Mouse (Mus musculus): ENCODE data around the gene Il12rb1. TPM values are rescaled to one million over a fixed set of nuclear protein-coding genes. Genes with fewer than 3 reads are reported as not detected.

Il12rb1 gene
- total and polyA plus RNA-seq, 2 experiments from 2014 or later = not detected

DNA sequence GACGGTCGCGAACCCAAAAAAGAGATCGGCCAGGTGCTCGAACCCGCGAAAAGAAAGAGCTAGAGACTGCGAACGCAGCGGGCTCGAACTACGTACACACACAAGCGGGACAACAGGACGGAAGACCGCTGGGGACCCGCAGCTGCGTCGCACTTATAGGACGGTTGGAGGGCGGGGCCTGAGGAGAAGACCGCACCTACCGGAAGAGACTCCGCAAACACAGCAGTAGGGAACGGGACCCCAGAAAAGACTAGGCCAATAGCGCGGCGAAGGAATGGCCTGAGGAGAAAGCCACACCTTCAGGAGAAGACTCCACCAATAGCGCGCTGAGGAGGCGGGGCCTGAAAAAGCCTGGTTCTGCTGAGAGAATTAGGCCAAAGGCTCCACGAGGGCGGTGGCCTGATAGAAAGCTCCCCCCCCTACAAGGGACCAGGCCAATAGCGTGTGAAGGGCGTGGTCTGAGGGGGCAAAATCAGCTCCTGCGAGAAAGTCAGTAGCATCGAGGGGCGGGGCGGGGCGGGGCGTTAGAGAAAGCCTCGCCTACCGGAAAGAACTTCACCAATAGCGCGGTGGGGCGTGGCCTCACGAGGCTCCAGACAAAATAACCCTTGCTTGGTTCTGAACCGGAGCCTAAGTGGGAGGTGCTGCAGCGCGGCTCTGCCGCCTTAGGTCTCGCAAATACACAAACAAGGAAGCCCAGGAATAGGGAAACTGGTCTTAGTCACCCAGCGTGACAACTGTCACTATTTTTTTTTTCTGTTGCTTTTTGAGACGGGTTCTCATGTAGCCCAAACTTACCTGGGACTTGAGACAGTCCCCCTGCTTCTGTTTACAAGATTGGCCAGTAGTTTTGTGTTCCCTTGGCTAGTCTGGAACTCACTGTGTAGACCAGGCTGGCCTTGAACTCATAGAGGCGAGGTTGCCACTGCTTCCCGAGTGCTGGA is 31.4 kb downstream of the Il12rb1 start, which contains the start of gene Arrdc2:
TSS of gene Arrdc2 (minus strand) at position 313 of the 944 bp plus-strand sequence.
- H3K4me1 ChIP-seq (ENCODE audit: insufficient read depth, low read length) = 0 out of 2 replicates have a peak, but pooled peaks cover 6% of the 10 kb centered on the region
- H3K27me3 ChIP-seq (ENCODE audit: insufficient read depth, low read length) = no peaks in the 10 kb centered on the region
- peak within 1 kb of the TSS; percentile 82 for H3K4me2 ChIP-seq (ENCODE audit: low read depth, low read length)
- peak within 1 kb of the TSS; percentile 93 for H3K27ac ChIP-seq
- 3% methylated on average over 55 of the region's 55 CpGs for WGBS
- TF ChIP-seq CTCF (IDR thresholded peaks at IDR 0.05; ENCODE audit: low read depth) = peak; percentile 5; the same call in 1 of the 2 replicates
- H3K9ac ChIP-seq (replicated peaks; ENCODE audit: low read length) = peak within 1 kb of the TSS; percentile 63
- no peaks in the 10 kb centered on the region for H3K9me3 ChIP-seq (ENCODE audit: low read length)
- H3K4me3 ChIP-seq (ENCODE audit: low read length) = peak within 1 kb of the TSS; percentile 57
- no peaks in the 10 kb centered on the region for H3K36me3 ChIP-seq (ENCODE audit: insufficient read depth, low read length)
- ATAC-seq (peak; percentile 98), DNase-seq (ENCODE audit: low spot score) (peak; percentile 100)

DNA sequence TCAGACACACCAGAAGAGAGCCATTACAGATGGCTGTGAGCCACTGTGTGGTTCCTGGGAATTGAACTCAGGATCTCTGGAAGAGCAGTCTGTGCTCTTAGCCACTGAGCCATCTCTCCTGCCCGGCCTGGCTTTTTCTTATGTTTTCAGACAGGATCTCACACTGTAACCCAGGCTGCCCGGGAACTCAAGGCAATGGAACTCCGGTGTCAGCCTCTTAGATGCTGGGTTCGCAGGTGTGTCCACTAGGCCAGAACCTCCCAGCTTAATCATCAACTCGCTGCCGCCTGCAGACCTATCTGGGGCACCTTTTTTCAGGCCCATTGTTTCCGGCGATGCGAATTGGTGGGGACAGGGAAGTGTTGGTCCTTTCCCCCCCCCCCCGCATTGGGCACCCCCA is 32.3 kb downstream of the Il12rb1 start:
- ATAC-seq = no peak

DNA sequence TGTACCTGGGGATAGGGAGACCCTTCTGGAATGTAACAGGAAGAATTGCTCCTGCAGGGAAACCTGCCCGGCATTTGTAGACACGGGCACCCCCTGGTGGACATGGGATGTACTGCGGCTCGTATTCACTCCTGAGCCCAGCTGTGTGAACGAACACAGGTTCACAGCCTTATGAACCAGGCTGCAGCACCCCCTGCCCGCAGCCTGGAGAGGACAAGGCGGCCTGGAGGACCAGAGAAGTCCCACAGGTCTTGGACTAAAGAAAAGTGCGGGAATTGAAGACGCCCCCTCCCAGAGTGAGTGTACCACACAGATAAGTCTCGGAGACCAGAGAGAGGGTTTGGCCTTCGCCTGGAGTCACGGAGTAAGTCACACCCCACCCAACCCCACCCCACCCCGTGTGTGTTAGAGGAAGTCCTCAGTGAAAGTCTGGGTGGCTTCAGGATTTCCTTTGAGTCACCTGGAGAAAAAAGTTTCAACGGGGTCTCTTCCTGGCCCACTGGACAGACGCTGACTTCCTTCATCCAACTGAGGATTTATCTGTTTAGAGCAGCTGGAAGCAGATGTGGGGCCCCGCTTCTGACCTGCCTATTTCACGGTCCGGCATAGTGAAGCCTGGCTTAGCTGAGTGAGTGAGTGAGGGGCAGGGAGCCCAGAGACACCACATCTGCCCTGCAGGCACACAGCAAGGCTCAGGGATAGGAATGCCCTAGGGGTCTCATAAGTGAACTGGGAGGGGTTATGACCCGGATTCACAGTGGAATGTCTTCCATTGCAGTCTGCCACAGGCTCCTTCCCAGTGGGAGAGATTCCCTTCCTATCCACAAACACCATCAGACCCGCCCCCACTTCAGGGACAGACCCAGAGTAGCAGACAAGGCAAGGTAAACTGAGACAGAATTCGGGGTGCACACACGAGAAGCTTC is 33.2 kb downstream of the Il12rb1 start:
- no peak overlapping the region for H3K27ac ChIP-seq
- no peak overlapping the region for H3K4me3 ChIP-seq (ENCODE audit: low read length)
- H3K27me3 ChIP-seq (ENCODE audit: insufficient read depth, low read length) = no peaks in the 10 kb centered on the region
- H3K4me2 ChIP-seq (ENCODE audit: low read depth, low read length) = no peak overlapping the region
- peak; percentile 96 for TF ChIP-seq CTCF (IDR thresholded peaks at IDR 0.05; ENCODE audit: low read depth)
- 39% methylated on average over 22 of the region's 22 CpGs for WGBS
- no peak overlapping the region for H3K9ac ChIP-seq (replicated peaks; ENCODE audit: low read length)
- DNase-seq (ENCODE audit: low spot score) = peak; percentile 89
- H3K4me1 ChIP-seq (ENCODE audit: insufficient read depth, low read length) = 0 out of 2 replicates have a peak, but pooled peaks cover 6% of the 10 kb centered on the region
- no peak for ATAC-seq
- H3K9me3 ChIP-seq (ENCODE audit: low read length) = no peaks in the 10 kb centered on the region
- H3K36me3 ChIP-seq (ENCODE audit: insufficient read depth, low read length) = no peaks in the 10 kb centered on the region

More for the DNA sequence above, 32.3 kb downstream of the Il12rb1 start:
- DNase-seq (ENCODE audit: low spot score) = no peak
- Histone ChIP-seq H3K36me3 (ENCODE audit: insufficient read depth, low read length) (no peaks in the 10 kb centered on the region), H3K4me1 (ENCODE audit: insufficient read depth, low read length) (0 out of 2 replicates have a peak, but pooled peaks cover 6% of the 10 kb centered on the region), H3K9me3 (ENCODE audit: low read length) (no peaks in the 10 kb centered on the region), H3K27me3 (ENCODE audit: insufficient read depth, low read length) (no peaks in the 10 kb centered on the region), H3K27ac (0 out of 2 replicates have a peak overlapping the region, but pooled peaks have one; percentile 54), H3K9ac (replicated peaks; ENCODE audit: low read length) (no peak overlapping the region), H3K4me3 (ENCODE audit: low read length) (no peak overlapping the region), H3K4me2 (ENCODE audit: low read depth, low read length) (no peak overlapping the region)
- WGBS = 57% methylated on average over 10 of the region's 10 CpGs
- TF ChIP-seq CTCF (IDR thresholded peaks at IDR 0.05; ENCODE audit: low read depth) = no peak

DNA sequence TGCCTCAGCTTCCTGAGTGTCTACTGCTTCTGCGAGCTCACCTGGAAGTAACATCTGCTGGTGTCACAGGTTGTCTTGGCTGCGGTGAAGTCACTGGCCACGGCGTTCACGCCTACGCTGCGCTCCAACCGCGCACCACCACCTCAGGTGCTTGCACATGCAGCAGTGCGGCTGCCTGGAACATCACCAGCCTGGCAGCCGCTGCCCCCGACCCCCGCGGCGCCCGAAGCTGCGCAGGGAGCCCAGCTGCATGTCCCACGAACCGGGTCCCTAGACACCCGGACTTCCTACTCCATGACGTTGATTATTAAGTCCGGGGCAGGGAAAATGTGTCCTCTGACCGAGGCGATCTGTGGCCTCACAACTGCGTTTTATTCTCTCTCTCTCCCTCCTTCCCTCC is 34.2 kb downstream of the Il12rb1 start:
- Histone ChIP-seq H3K27ac (no peak overlapping the region), H3K4me3 (ENCODE audit: low read length) (no peak overlapping the region), H3K9me3 (ENCODE audit: low read length) (no peaks in the 10 kb centered on the region), H3K27me3 (ENCODE audit: insufficient read depth, low read length) (no peaks in the 10 kb centered on the region), H3K9ac (replicated peaks; ENCODE audit: low read length) (no peak overlapping the region), H3K4me1 (ENCODE audit: insufficient read depth, low read length) (0 out of 2 replicates have a peak, but pooled peaks cover 6% of the 10 kb centered on the region), H3K36me3 (ENCODE audit: insufficient read depth, low read length) (no peaks in the 10 kb centered on the region), H3K4me2 (ENCODE audit: low read depth, low read length) (no peak overlapping the region)
- 69% methylated on average over 25 of the region's 25 CpGs for WGBS
- ATAC-seq (no peak), DNase-seq (ENCODE audit: low spot score) (no peak)
- no peak for TF ChIP-seq CTCF (IDR thresholded peaks at IDR 0.05; ENCODE audit: low read depth)

DNA sequence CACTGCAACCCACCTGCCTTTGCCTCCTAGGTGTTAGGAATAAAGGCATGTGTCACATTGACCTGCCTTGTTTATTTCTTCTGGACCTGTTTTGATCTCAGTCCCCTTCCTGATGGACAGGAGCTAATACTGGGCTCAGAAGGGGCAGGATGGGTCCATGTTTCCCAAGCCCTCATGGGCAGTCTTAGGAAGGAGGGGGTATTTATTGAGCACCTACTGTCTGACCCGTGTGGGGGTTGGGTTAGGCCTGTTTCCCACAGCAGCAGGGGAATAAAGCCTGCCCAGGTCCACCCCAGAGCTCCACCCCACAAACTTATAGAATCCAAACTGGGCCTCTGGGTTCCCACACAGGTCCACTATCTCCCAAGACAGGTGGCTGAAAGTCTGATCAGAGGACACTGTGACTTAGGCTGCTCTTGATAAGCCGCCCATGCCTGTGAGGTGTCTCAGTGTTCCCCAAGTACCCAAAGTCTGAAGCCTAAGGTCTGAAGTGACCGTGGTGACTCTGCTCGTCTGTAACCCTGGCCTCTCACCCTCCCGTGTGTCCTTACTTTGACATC is 35.0 kb downstream of the Il12rb1 start:
- Histone ChIP-seq H3K4me1 (ENCODE audit: insufficient read depth, low read length) (0 out of 2 replicates have a peak, but pooled peaks cover 6% of the 10 kb centered on the region), H3K4me2 (ENCODE audit: low read depth, low read length) (no peak overlapping the region), H3K27me3 (ENCODE audit: insufficient read depth, low read length) (no peaks in the 10 kb centered on the region), H3K27ac (no peak overlapping the region), H3K36me3 (ENCODE audit: insufficient read depth, low read length) (no peaks in the 10 kb centered on the region), H3K9me3 (ENCODE audit: low read length) (no peaks in the 10 kb centered on the region), H3K9ac (replicated peaks; ENCODE audit: low read length) (no peak overlapping the region), H3K4me3 (ENCODE audit: low read length) (no peak overlapping the region)
- DNase-seq (ENCODE audit: low spot score) = no peak
- 79% methylated on average over 5 of the region's 5 CpGs for WGBS
- TF ChIP-seq CTCF (IDR thresholded peaks at IDR 0.05; ENCODE audit: low read depth) = no peak
- ATAC-seq = no peak

DNA sequence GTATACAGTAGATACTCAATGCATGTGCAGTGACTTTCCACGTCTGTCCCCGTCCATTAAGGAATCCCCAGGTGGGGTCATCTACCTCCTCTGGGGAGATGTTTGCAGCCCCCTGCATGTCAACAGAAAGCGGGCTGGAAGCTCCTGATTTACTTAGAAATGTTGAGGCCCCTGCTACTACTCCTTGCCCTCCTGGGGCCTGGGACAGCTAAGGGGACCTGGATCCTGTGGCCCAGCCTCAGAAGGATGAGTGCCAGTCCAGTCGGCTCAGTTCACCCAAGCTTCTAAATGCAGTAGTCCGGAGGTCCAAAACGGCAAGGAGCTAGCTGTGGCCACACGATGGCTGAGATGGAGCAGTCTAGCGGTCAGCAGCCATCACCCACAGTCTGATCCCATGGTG is 35.7 kb downstream of the Il12rb1 start:
- WGBS = 81% methylated on average over 8 of the region's 8 CpGs
- TF ChIP-seq CTCF (IDR thresholded peaks at IDR 0.05; ENCODE audit: low read depth) = no peak
- Histone ChIP-seq H3K27ac (no peak overlapping the region), H3K36me3 (ENCODE audit: insufficient read depth, low read length) (no peaks in the 10 kb centered on the region), H3K4me1 (ENCODE audit: insufficient read depth, low read length) (no peaks in the 10 kb centered on the region), H3K9ac (replicated peaks; ENCODE audit: low read length) (no peak overlapping the region), H3K27me3 (ENCODE audit: insufficient read depth, low read length) (no peaks in the 10 kb centered on the region), H3K4me3 (ENCODE audit: low read length) (no peak overlapping the region), H3K4me2 (ENCODE audit: low read depth, low read length) (no peak overlapping the region), H3K9me3 (ENCODE audit: low read length) (no peaks in the 10 kb centered on the region)
- no peak for ATAC-seq
- no peak for DNase-seq (ENCODE audit: low spot score)
